Mouse (Mus musculus) adrenal gland, postnatal 36 days (tissue): ENCODE measurements around the gene Chil1. TPM values are rescaled to one million over a fixed set of nuclear protein-coding genes. Genes with fewer than 3 reads are reported as not detected.

ENCODE experiments used
- DNase-seq, 2 experiments: peaks; one replicate each; pipeline ENCODE4 v3.0.0; 2021; ENCODE audit warnings: mixed read lengths in 1 of 2
- total RNA-seq, 2 experiments: library from RNA; stranded (reverse); gene quantifications; 2 replicates each; pipeline ENCODE4 v1.2.3; 2021

The Chil1 gene
- total RNA-seq, 2 experiments from 2014 or later, result 1.3 to 1.7 TPM

- DNase-seq, result no peak
These were observed 22.3 kb downstream of the Chil1 start for GRCm38 (mm10) chr1:134204230-134204629.

GRCm38 (mm10) chr1:134205296-134206018, 23.5 kb downstream of the Chil1 start:
- peak; percentile 62 to 70 for DNase-seq

GRCm38 (mm10) chr1:134206085-134206484, 24.1 kb downstream of the Chil1 start:
- DNase-seq, result no peak

GRCm38 (mm10) chr1:134210179-134210755, 28.3 kb downstream of the Chil1 start:
- no peak for DNase-seq

GRCm38 (mm10) chr1:134211043-134211442, 29.1 kb downstream of the Chil1 start:
- no peak for DNase-seq

- DNase-seq, result no peak
These were observed 29.7 kb downstream of the Chil1 start for GRCm38 (mm10) chr1:134211631-134212030.

- DNase-seq, result peak; percentile 70 to 78
These were observed 30.4 kb downstream of the Chil1 start for GRCm38 (mm10) chr1:134212351-134212750.

- no peak for DNase-seq
These were observed 31.4 kb downstream of the Chil1 start for GRCm38 (mm10) chr1:134213405-134213804.

GRCm38 (mm10) chr1:134215059-134215458, 33.1 kb downstream of the Chil1 start:
- no peak for DNase-seq

- DNase-seq, result peak in 1 of 2 experiments; percentile 61
These were observed 34.0 kb downstream of the Chil1 start for GRCm38 (mm10) chr1:134215751-134216628.

GRCm38 (mm10) chr1:134216629-134216971, 34.6 kb downstream of the Chil1 start:
- no peak for DNase-seq

GRCm38 (mm10) chr1:134217028-134217481, 35.1 kb downstream of the Chil1 start:
- peak; percentile 76 for DNase-seq

- DNase-seq, result no peak
These were observed 36.0 kb downstream of the Chil1 start for GRCm38 (mm10) chr1:134217942-134218341.

GRCm38 (mm10) chr1:134219608-134220007, 37.6 kb downstream of the Chil1 start:
- DNase-seq, result no peak

GRCm38 (mm10) chr1:134221172-134221571, 39.2 kb downstream of the Chil1 start:
- no peak for DNase-seq

GRCm38 (mm10) chr1:134222122-134223055, 40.4 kb downstream of the Chil1 start:
- DNase-seq, result peak; percentile 89 to 90

- DNase-seq, result no peak
These were observed 42.8 kb downstream of the Chil1 start for GRCm38 (mm10) chr1:134224649-134225227.

GRCm38 (mm10) chr1:134225375-134225774, 43.4 kb downstream of the Chil1 start:
- DNase-seq, result no peak

- peak in 1 of 2 experiments; percentile 4 for DNase-seq
These were observed 44.8 kb downstream of the Chil1 start for GRCm38 (mm10) chr1:134226739-134227138.

- no peak for DNase-seq
These were observed 48.0 kb downstream of the Chil1 start for GRCm38 (mm10) chr1:134229806-134230575.
